Mouse (Mus musculus) midbrain, embryonic 13.5 days (tissue): ENCODE measurements around the gene Cyth4. TPM values are rescaled to one million over a fixed set of nuclear protein-coding genes. Genes with fewer than 3 reads are reported as not detected.

Experiments used
- polyA plus RNA-seq: library from polyadenylated mRNA; unstranded; fragments of >200 nt; fragmentation: Nextera tagmentation; extraction: Ambion mirVana; gene quantifications from 2 replicates; pipeline ENCODE4 v1.2.1, GENCODE M21; 2015

Cyth4 gene
- polyA plus RNA-seq, 1 experiment from 2014 or later = 5.8 TPM

Other genes with a start within 250 kb of the Cyth4 start
- not detected in 2 replicates for gene Tex33, start 201.1 kb upstream of the Cyth4 start, polyA plus RNA-seq
- gene Tst, start 191.1 kb upstream of the Cyth4 start, polyA plus RNA-seq = 6.5 and 8.8 TPM in 2 replicates
- gene Mpst, start 190.6 kb upstream of the Cyth4 start, polyA plus RNA-seq = 1.3 and 2.8 TPM in 2 replicates
- 107 and 117 TPM in 2 replicates for gene Kctd17, start 168.5 kb upstream of the Cyth4 start, polyA plus RNA-seq
- 0.16 TPM in 1 of 2 replicates, not detected in the other for gene Tmprss6, start 128.4 kb upstream of the Cyth4 start, polyA plus RNA-seq
- gene Il2rb, start 101.8 kb upstream of the Cyth4 start, polyA plus RNA-seq = not detected in 2 replicates
- 4.8 and 5.6 TPM in 2 replicates for gene C1qtnf6, start 65.6 kb upstream of the Cyth4 start, polyA plus RNA-seq
- gene Sstr3, start 52.4 kb upstream of the Cyth4 start, polyA plus RNA-seq = 0.15 and 0.26 TPM in 2 replicates
- 3.2 and 5.6 TPM in 2 replicates for gene Rac2, start 24.3 kb upstream of the Cyth4 start, polyA plus RNA-seq
- gene Elfn2, start 121.7 kb downstream of the Cyth4 start, polyA plus RNA-seq = 3.0 and 3.3 TPM in 2 replicates
- gene Mfng, start 176.4 kb downstream of the Cyth4 start, polyA plus RNA-seq = 83.0 and 93.7 TPM in 2 replicates
- 1.0 and 1.2 TPM in 2 replicates for gene Card10, start 206.0 kb downstream of the Cyth4 start, polyA plus RNA-seq
- gene Cdc42ep1, start 245.6 kb downstream of the Cyth4 start, polyA plus RNA-seq = 7.0 and 8.5 TPM in 2 replicates